Mouse (Mus musculus): ENCODE data around the gene Slc9a4. TPM values are rescaled to one million over a fixed set of nuclear protein-coding genes. Genes with fewer than 3 reads are reported as not detected.

Slc9a4 gene
- polyA plus RNA-seq, 1 experiment from 2014 or later = 0.38 TPM

Other genes starting within 250 kb of the Slc9a4 start
- 0.38 and 0.51 TPM in 2 replicates for gene Il1rl1, start 150.5 kb upstream of the Slc9a4 start, polyA plus RNA-seq (2015; fragmentation: Nextera tagmentation; extraction: Ambion mirVana)
- 0.14 and 0.27 TPM in 2 replicates for gene Il18r1, start 114.5 kb upstream of the Slc9a4 start, polyA plus RNA-seq (2015; fragmentation: Nextera tagmentation; extraction: Ambion mirVana)
- 0.04 and 0.08 TPM in 2 replicates for gene Il18rap, start 64.7 kb upstream of the Slc9a4 start, polyA plus RNA-seq (2015; fragmentation: Nextera tagmentation; extraction: Ambion mirVana)
- gene Slc9a2, start 100.5 kb downstream of the Slc9a4 start, polyA plus RNA-seq (2015; fragmentation: Nextera tagmentation; extraction: Ambion mirVana) = 1.7 and 2.0 TPM in 2 replicates
- gene Mfsd9, start 210.6 kb downstream of the Slc9a4 start, polyA plus RNA-seq (2015; fragmentation: Nextera tagmentation; extraction: Ambion mirVana) = 3.9 and 5.1 TPM in 2 replicates
- gene Tmem182, start 225.5 kb downstream of the Slc9a4 start, polyA plus RNA-seq (2015; fragmentation: Nextera tagmentation; extraction: Ambion mirVana) = 1.2 and 1.5 TPM in 2 replicates

All from kidney, embryonic 15.5 days (tissue).